Mouse (Mus musculus): ENCODE measurements around the gene Ptprr.

Ptprr gene

DNA sequence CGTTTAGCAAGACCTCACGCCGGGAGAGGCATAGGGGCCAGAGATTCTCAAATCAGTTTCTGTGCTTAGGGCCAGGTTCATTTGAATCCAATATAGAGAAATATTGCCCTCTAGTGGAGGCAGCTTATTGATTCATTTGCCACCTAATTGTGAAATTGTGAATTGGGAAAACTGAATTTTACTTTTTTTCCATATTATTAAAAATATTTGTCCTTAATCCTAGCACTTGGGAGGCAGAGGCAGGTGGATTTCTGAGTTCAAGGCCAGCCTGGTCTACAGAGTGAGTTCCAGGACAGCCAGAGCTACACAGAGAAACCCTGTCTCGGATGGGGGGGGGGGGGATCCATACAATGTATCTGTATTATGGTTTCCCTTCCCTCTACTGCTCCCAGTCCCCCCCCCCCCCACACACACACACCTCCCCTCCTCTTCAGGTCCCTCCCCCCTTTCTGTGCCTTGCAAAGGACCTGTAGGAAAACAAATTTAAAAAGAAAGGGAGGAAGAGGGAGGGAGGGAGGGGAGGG is 179.5 kb downstream of the Ptprr start:
- peak in 1 of 2 experiments; percentile 25 for DNase-seq

DNA sequence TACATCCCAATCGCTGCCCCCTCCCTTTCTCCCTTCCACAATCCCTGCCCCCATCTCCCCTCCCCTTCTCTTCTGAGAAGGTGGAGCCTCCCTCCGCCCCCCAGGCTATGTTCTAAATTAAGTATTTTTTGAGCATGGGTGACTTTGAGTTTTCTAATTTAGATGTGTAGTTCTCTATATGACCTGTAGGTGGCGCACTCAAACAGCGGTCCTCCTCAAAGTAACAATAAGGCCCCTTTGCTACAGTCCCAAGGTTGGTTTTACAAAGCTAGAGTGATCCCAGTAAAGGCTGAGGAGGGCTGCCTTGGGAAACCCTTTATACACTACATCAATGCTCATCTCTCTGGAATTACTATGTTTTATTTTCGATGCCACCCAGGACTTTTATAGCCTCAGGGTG is 181.0 kb downstream of the Ptprr start:
- DNase-seq, result peak in 1 of 2 experiments; percentile 25

DNA sequence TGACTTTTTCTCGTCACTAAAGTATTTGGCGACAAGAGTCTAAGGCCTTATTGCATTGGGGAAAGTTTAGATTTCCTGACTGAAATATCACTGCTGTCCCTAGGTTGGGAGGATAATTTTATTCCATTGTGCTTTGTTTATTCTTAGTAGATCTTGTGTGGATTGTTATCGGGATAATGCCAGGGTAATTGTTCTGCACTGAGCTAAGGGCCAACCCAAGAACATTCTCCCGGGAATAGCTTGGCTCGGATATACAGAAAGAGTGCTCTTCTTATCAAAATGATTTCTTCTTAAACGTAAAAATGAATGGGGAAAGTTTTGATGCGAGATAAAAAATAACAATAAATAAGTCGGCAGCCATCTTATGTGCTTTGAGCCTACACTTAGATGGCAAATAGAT is 183.5 kb downstream of the Ptprr start:
- no peak for DNase-seq

DNA sequence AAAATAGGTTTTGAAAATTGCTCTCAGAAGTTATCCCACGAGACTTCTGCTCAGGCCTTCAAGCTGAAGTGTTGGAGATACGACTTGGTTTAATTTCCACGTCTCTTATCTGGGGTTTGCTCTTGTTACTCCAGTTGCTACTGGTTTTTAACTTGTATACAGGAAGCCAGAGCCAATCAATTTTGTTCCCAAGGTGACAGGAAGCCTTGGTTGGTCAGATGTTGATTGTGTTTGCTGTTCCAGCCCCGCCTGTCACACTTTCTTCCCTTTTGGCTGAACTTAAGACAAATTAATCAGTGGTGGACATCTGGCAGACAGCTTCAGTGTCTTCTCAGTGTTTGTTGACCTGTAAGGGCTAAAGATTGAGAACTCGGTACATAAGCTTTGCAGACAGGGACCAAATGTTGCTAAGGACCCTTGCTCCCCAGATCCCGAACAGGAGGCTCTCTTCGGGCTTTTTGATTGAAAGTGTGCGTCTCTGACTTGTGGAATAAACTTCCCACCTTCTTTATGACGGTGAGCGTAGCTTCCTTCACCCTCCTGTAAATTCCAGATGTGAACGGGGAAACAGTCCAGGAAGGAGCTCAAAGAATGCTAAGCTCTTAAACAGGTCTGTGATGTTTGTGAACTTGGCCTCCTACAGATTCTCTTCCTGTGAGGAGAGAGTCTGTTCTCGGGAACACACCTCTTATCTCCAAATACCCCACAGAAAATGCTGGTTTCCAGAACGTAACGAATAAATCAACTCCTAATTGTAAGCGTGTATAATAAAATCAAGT is 187.8 kb downstream of the Ptprr start:
- peak; percentile 22 to 41 for DNase-seq

DNA sequence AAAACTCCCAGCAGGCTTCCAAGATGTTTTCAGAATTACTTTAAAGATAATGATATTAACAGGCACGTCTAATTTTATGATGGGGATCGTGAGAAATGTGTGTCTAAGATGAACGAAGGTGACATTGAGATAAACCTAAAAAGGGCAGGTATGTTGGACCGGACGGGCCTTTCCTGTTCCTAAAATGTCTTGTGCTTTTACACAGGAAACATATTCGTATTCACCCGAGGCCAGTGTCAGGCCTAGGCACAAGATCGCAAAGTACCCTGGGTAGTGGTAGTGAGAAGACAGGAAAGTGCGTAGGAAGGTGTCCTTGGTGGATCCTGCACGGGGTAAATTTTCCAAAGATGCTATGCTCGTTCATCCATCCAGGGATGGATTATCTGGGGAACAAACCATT is 188.4 kb downstream of the Ptprr start:
- no peak for DNase-seq

DNA sequence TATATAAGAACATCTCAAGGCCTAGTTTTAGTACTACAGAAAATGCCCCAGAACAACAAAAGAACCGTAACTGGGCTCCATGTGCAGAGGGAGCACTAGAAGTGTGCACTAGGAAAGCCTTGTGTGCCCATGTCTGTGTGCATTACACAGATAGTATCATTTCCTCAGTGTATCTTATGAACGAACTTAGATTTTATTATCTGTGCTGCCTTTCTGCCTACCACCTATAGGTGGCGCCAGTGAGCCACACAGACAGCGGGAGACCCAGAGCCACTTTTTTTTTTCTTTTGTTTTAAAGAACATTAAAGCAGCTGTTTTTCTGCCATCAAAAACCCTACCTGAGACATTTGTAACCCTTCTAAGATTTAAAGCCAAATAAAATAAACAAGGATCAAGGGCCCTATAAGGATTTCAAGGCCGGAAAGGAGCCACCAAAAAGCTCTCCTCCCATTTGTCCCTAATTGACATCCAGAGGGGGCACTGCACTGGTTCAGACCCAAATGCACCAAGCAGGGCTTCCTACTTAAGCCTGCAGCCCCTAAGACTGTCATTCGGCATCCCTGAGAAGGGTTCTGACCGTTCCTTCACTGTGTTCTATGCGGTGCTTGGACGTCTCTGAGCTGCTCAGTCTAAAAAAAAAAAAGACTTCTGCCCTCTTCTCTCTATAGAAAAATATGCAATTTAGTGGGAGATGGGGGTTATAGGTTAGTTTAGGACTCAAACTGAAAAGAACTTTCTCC is 190.1 kb downstream of the Ptprr start:
- DNase-seq, result peak; percentile 60 to 68

DNA sequence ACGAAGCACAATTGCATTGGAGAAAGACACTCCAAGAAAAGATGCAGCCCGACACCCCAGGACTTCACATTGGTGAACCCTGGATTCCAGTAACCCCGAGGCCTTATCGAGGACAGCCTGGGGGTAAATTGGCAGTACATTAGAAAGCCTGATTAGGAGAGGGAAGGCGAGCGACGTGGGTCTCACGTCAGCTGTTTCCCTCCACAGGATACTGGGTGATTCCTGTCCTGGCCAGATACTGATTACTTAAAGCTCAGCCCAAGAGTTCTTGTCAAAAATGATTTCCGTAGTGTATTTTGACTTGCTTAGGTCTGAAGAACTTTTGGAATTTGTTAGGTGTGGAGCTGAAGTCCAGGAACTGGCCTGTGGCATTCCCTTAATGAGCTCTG is 190.7 kb downstream of the Ptprr start:
- DNase-seq, result peak; percentile 19 to 32

DNA sequence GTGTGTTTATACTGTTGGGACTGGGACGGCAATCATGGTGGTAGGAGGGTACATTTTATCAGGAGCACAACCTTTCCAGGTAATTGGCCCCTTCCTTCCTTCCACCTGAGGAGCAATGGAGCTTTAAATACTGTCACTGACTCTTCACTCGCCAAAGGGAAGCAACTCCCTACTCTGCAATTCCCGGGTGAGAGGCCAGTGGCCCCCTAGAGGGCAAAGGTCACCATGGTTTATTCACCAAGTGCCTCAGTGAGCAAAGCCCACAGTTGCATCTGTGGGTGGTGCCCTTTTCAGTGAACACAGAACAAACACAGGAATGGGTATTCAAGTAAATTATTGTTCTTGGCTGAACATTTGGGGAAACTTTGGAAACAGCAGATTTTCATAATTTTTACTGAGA is 194.1 kb downstream of the Ptprr start:
- no peak for DNase-seq

DNA sequence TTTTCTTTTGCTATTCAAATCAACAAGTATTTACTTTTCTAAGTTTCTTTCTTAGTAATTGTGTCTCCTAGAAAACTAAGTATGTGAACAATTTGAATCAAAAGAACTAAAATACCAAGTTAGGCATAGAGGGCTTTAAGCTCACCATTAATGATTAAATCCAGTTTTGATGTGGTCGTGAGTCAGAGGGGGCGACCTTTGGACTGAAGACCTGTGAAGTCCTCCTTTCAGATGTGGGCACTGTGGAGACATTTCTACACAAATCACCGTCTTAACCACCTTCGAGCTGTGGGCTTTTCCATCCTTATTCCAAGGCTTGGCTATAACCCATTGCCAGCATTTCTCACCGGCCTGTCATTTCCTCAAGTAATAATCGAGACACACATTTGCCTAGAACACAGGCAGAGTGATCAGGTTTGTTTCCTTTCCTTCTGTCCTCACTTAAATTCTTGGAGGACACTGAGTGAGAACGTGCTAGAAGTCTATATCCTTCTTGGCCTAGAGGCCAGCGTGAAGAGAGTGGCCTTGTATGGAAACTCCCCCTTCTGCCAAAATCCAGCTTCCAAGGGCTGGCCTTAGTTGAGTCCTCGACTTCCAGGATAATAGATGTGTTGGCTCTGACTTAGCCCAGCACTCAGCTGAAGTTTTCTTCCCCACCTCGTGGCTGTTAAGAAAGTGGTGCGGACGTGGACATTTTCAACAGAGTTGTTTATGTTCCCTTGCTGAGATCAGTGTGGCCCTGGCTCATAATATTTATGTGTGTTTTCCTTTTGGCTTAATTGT is 202.5 kb downstream of the Ptprr start:
- DNase-seq, result peak in 1 of 2 experiments; percentile 57

DNA sequence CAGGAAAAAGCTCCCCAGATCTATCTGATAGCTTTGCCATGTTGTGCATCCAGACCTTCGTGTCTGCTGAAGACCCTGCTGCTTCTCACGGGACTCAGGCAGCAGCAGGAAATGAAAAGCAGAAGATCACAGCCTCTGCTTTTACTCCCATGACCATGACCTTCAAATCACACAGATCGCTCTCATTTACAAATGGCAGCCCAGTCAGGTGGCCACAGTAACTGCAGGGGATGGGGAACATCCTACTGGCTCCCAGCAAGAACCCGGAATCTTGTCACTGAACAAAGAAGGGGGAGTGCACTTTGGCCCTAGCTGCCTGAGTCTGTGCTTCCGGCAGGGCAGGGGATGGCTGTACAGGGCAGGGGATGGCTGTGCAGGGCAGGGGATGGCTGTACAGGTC is 217.3 kb downstream of the Ptprr start:
- DNase-seq, result no peak

DNA sequence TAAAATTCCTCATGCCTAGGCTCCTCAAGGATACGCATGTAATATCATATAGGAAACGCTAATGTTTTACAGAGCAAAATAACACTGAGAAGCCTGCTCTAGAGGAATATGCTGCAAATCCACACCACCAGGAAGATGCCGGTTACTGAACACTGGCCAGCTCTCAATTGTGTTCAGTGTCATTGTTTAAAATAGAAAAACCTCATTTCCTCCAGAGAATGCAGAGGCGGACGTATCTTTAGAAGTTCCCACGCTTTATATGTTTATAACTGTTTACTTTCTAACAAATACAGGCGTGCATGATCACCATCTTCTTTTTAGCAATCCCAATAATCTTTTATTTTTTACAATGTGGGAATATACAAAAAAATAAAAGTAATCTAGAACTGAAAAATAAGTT is 224.2 kb downstream of the Ptprr start:
- no peak for DNase-seq

DNA sequence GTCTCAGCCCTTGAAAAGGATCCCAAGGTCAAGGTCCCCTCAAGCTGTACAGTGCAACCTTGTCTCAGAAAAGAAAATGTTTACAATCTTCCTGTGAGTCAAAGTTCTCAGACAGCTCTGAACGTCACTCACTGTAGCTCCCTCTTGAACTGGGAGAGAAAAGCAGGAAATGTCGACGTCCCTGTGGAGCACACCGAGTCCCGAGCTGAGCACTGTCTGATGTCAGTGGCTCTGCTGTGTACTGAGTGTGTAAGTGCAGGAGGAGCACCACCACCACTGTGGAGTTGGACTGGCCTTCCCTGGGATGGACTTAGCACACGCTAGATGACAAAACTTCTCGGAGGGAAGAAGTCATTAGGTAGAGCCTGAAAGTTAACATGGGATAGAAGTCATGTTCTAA is 225.4 kb downstream of the Ptprr start:
- no peak for DNase-seq

DNA sequence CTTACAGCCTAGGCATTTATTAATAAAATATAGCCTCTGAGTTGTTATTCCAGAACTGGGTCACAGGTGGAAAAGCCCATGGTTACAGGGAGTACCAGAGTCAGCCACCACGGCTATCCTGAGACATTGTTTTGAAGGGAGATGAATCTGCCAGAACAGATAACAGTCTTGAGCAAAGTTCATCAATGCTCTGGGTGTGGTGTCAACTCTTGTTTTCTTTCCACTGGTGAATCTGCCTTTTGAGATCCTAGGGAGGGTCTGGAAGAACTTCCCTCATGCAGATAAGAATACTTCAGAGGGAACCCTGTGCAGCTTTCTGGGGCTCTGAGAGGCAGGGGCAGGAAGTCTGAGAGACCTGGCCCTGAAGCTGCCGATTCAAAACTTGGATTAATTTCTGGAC is 227.6 kb downstream of the Ptprr start:
- no peak for DNase-seq

DNA sequence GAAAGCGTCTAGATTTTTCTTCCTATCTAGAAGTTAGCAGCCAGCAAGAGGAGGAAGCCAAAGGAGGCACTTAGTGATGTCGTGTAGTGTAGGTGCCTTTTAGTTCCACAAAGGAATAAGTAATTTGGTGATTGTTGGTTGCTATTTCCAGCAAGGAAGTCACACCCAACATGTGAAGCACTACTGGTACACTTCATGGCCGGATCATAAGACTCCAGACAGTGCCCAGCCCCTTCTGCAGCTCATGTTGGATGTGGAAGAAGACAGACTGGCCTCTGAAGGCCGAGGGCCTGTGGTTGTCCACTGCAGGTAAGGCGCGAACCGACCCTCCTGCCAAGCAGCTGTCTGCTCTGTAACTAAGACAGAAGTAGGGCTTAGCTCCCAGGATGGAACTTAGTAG is 234.7 kb downstream of the Ptprr start:
- no peak for DNase-seq

DNA sequence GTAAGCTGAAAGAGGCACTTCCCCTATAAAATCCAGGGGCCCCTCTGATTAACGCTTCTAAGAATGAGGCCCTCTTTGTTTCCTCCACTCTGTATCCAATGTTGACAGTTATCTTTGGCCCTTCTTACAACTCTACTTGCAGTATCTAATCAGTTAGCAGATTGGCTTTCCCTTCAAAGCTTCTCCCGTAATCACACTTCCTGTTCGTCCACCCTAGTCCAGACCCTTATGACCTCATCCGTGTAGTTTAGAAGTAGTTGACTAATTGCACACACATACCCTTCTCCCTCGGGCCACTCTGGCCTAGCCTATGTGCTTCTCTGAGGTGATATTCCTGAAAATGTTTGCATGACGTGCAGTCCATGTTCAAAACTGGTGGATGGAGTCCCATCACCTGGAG is 236.0 kb downstream of the Ptprr start:
- no peak for DNase-seq

DNA sequence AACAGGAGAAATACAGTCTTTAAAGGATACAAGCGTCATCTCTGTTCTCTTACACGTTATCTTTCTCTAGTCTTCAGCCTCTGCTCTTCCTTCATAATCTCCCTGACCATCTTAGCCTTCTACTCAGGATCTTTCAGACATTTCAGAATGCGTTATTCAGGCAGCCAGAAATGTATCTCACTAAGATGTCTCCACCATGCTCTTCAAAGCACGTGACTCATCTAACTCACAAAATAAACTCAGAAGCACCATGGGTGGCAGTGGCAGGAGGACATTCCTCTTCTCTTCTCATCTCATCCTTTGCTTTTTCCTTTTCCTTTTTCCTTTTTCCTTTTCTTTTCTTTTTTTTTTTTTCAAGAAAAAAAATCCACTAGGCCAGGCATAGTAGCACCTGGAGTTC is 241.3 kb downstream of the Ptprr start:
- no peak for DNase-seq

DNA sequence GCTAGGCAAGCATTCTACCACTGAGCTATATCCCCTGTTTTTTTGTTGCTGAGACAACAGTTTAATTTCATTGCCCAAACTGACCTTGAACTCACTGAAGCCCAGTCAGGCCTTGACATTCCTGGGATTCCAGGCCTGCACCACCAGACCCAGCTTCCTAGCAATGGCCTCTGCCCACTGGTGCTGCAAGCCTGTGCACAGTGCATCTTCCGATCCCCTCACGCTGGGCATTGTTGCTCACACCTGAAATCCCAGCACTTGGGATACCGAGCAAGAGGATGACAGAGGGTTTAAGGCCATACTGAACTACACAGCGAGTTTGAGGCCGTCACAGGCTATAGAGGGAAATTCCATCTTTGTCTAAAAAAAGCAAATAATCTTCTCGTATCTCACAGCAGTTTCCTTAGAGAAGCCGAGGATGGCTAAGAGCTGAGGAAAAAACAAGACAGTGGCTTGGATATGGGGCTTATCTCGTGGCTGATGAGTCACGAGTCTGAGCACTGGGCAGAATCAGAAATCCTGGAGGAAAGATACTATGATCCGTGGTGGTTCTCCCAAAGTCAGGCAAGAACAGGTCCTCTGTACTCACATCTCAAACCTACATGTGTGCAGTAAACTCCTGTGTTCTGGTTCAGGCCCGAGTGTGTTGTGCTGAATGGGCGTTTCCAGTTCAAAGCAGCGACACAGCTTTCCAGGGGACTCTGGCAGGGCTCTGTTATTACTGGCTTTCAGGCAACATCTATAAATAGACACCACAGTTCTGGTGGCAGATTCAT is 242.8 kb downstream of the Ptprr start:
- peak; percentile 36 to 53 for DNase-seq

DNA sequence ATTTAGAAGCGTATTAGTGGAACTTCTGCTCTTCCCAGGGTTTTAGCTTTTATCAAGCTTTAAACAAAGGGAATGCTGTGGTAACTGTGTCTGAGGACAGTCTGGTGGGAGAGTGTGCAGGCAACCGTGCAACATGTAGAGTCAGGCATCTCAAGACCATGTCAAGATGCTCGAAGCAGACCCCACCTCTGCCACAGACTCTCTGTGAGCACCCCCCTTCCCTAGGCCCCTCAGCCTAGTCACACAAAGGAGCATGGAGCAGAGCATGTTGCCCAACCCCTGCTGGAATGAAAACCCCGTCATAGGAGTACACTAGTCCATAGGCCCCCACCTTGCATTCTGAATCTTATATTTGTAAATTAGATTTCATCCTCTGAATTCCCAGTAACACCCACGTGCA is 243.5 kb downstream of the Ptprr start:
- no peak for DNase-seq

DNA sequence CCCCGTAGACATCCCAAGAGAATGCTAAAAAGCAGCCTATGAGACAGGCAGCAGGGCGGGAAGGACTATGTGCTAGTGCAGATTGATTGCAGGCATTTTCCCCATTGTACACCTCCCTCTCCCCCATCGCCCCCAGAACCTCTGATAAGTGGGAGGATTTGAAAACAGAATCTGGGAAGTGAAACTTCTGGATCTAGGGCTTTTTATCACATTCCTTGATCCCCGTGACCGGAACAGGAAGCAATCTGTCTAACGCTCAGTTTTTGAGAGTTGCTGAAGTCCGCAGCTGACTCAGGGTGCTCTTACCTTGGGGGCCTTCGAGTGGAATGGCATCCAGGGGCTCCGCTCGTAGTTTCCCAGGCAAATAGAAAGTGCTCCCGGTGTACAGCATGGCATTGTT is 246.5 kb downstream of the Ptprr start:
- DNase-seq, result no peak

DNA sequence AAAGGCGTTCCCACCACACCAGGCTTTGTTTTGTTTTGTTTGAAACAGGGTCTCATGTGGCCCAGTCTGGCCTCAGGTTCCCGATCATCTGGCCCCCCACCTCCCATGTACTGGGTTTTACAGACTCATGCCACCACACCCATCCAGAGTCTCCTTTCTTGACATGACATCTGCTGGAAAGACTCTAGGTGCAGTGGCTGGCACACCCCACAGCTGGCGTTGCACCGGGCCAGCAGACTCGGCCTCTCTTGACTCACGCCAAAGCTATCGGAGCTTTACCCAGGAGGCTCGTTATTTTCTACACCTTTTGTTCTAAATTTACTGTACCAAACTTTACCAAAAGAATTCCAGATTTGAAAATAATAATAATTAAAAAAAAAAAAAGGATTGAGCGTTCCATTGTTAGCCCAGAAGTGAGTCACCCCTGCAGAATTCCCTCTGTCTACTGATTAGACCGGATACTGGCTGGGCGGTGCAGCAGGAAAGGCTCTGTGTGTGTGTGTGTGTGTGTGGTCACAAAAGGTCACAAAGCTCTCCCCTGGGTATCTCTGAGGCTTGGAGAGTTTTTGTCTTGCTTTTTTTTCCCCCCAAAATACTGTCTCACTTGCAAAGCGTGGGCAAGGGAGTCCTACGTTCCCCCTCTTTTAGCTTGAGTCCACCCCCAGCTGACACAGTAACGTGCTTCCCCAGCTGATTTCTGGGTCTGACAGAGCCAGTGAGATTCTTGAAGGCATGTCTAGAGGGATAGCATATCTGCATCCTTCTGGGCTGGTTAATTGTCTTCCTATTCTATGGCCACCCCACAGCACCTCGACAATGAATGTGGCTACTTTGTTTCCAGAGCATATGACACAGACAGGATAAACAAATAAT is 248.8 kb downstream of the Ptprr start:
- peak; percentile 58 to 74 for DNase-seq

DNA sequence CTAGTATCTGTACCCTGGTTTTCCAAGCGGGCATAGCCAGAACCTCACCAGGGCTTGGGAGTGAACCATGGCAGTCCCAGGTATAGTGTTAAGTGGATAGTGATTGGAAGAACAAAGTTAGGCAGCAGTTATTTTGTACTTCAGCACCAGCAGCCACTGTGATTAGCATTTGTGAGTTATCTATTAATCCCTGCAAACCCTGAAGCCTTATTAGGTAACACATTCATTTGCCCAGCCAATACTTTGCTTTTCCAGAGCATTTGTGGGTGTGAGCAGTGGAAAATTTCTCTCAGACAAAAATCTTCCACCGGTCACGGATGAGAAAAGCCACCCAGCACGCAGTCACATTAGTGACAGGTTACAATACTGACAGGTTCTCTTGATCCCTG is 249.4 kb downstream of the Ptprr start:
- peak; percentile 26 to 53 for DNase-seq

DNA sequence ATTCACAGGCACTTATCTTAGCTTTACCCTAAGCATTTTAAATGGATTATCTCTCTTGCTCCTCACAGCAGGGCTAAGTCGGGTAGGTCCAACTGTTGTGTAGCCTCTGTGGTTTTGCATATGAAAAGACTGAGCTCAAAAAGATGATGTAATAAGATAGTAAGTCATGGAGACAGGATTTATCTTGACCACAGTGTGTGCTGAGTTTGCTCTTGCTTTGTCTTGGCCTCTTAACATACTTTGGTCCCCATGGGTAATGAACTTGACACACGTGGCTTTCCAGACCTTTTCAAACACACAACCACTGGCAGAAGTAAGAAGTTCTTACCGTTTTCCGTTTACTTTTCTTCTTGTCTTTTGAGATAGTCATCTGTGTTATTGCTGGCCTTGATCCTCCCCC is 250.3 kb downstream of the Ptprr start:
- no peak for DNase-seq

Measured in kidney, postnatal 4 days (tissue).